Mouse (Mus musculus) bone marrow, adult 2 months (tissue): ENCODE measurements around the gene Syvn1.

ENCODE experiments used
- CTCF ChIP-seq: fragments of 200-500 bp; IDR thresholded peaks from 2 replicates; pipeline ENCODE4 v1.5.1; 2011; ENCODE audit warnings: low read length, control low read depth; ENCODE audit not compliant: control insufficient read depth, insufficient read depth
- POLR2A ChIP-seq: fragments of 200-500 bp; IDR thresholded peaks from 2 replicates; pipeline ENCODE4 v1.6.1; 2011; ENCODE audit warnings: low read depth, mild to moderate bottlenecking, control low read depth, low read length, borderline replicate concordance; ENCODE audit not compliant: control insufficient read depth

GRCm38 (mm10) chr19:6071261-6071660, 24.9 kb downstream of the Syvn1 start:
- TF ChIP-seq POLR2A (peak; percentile 23; the same call in 1 of the 2 replicates), CTCF (no peak)
